Mouse (Mus musculus) megakaryocyte, embryonic 14.5 days (primary cell): ENCODE results near the gene Cxcl9.

Experiments used
- FLI1 ChIP-seq: IDR thresholded peaks from 2 replicates; pipeline ENCODE4 v1.6.1; 2012; ENCODE audit warnings: low read length, inconsistent platforms, mixed read lengths
- GATA1 ChIP-seq: IDR thresholded peaks from 3 replicates; pipeline ENCODE4 v1.6.1; 2012; ENCODE audit warnings: mixed read lengths, low read length, inconsistent platforms, borderline replicate concordance

DNA sequence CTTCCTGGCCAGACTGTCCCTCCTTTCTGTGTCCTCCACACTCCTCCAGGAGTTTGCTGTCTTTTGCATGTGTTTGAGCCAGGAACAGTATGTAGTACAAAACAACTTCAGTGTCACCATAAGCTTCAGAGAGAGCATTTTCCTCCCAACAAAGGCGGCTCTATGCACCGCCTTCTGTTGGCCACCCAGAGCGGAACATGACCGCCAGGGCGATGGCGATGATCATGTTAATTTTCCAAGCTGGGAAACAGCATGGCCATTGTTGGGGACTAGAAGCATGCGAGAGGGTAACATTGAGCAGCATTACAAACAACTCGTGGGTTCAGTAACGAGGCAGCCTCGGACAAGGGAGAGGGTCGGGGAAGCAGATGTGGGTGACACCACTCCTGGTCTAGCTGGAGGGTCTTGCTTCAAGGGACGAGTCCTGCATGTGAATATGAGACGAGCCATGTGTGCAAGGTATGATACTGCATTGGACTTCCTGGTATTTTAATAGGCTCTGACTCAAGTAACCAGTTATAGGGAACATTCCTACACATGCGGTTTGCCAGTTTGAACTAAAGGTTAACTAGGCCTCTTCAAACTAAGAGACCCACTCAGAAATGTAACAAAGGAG is 43.6 kb upstream of the Cxcl9 start:
- TF ChIP-seq GATA1 (no peak), FLI1 (no peak)
